Mouse (Mus musculus) lung, adult 2 months (tissue): ENCODE results near the gene Eefsec.

Experiments
- CTCF ChIP-seq: fragments of 200-500 bp; IDR thresholded peaks from 2 replicates; pipeline ENCODE4 v1.5.1; 2011; ENCODE audit warnings: mild to moderate bottlenecking, low read length, control low read depth; ENCODE audit not compliant: insufficient read depth
- POLR2A ChIP-seq: fragments of 200-500 bp; IDR thresholded peaks from 2 replicates; pipeline ENCODE4 v1.6.1; 2011; ENCODE audit warnings: low read depth, mild to moderate bottlenecking, control low read depth, low read length, borderline replicate concordance; ENCODE audit errors: extremely low read depth

GRCm38 (mm10) chr6:88313937-88314336 is 132.4 kb downstream of the Eefsec start:
- no peak for TF ChIP-seq POLR2A
- no peak for TF ChIP-seq CTCF
